Mouse (Mus musculus) heart, embryonic 16.5 days (tissue): Measurements from ENCODE around the gene Gpc6. TPM values are rescaled to one million over a fixed set of nuclear protein-coding genes. Genes with fewer than 3 reads are reported as not detected.

Source experiments
- ATAC-seq: fragments of 200-750 bp; cut with Nextera tagmentation; replicated peaks from 2 replicates; pipeline ENCODE4 v1.8.0; 2017; ENCODE audit warnings: moderate number of reproducible peaks; ENCODE audit not compliant: insufficient read depth, low FRiP score; ENCODE audit errors: extremely low read depth
- H3K27ac ChIP-seq: fragments of 300-500 bp; sonication (generic); 2 replicates; pipeline ENCODE4 v1.5.1; 2014; ENCODE audit warnings: mild to moderate bottlenecking, low read length, control low read depth, moderate library complexity
- H3K27me3 ChIP-seq: fragments of 300-500 bp; sonication (generic); 2 replicates; pipeline ENCODE4 v1.6.1; 2014; ENCODE audit warnings: low read length, mixed read lengths; ENCODE audit not compliant: control insufficient read depth, insufficient read depth
- H3K36me3 ChIP-seq: fragments of 300-500 bp; sonication (generic); 2 replicates; pipeline ENCODE4 v1.6.1; 2014; ENCODE audit not compliant: control insufficient read depth, insufficient read depth
- H3K4me1 ChIP-seq: fragments of 300-500 bp; sonication (generic); 2 replicates; pipeline ENCODE4 v1.6.1; 2014; ENCODE audit warnings: low read length, mixed read lengths; ENCODE audit not compliant: control insufficient read depth, insufficient read depth
- H3K4me2 ChIP-seq: fragments of 300-500 bp; sonication (generic); 2 replicates; pipeline ENCODE4 v1.6.1; 2014; ENCODE audit warnings: low read depth, mild to moderate bottlenecking, control low read depth, low read length
- H3K4me3 ChIP-seq: fragments of 300-500 bp; sonication (generic); 2 replicates; pipeline ENCODE4 v1.5.1; 2014; ENCODE audit warnings: mild to moderate bottlenecking, control low read depth, low read length
- H3K9ac ChIP-seq: fragments of 300-500 bp; sonication (generic); 2 replicates; pipeline ENCODE4 v1.6.1; 2014; ENCODE audit warnings: low read length, control low read depth
- H3K9me3 ChIP-seq: fragments of 300-500 bp; sonication (generic); replicated peaks from 2 replicates; pipeline ENCODE4 v1.6.1; 2016; ENCODE audit warnings: low read length; ENCODE audit not compliant: control insufficient read depth
- WGBS: fragments of 180-500 bp; shearing (Covaris S2); extraction: QIAGEN DNeasy Blood & Tissue Kit; methylation state at CpG from one replicate; pipeline ENCODE4 v1.1.7; 2014; 5-methylcytosine and 5-hydroxymethylcytosine counted together
- polyA plus RNA-seq: library from polyadenylated mRNA; unstranded; fragments of >200 nt; fragmentation: Nextera tagmentation; extraction: Ambion mirVana; gene quantifications from 2 replicates; pipeline ENCODE4 v1.2.1, GENCODE M21; 2015

The Gpc6 gene
- polyA plus RNA-seq, 1 experiment from 2014 or later = 15.8 TPM

DNA sequence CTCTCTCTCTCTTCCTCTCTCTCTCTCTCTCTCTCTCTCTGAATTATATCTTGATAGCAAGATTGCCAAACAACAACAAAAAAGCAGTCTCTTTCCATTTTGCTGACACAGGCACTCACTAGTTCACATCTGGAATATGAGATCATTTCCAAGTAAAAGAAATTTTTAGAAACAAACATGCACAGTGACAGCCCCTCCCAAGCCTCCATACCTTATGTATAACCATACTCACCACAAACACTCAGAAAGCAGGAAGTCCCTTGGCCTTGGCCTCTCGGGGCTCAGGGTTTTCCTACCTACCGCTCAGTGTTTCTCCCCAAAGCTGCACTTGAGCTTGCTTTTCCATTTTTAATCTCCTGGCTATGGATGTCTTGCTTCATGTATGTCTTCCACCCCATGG lies 52.1 kb downstream of the Gpc6 start:
- Histone ChIP-seq H3K27ac (no peak overlapping the region), H3K4me2 (no peak overlapping the region), H3K4me1 (no peaks in the 10 kb centered on the region; the same call in 1 of the 2 replicates), H3K9me3 (no peaks in the 10 kb centered on the region), H3K9ac (no peak overlapping the region), H3K27me3 (no peaks in the 10 kb centered on the region), H3K4me3 (no peak overlapping the region), H3K36me3 (no peaks in the 10 kb centered on the region)
- WGBS = 73% methylated on average over 2 of the region's 2 CpGs
- no peak for ATAC-seq

- no peak overlapping the region for H3K27ac ChIP-seq
- 77% methylated on average over 10 of the region's 10 CpGs for WGBS
- no peak for ATAC-seq
These were observed 54.7 kb downstream of the Gpc6 start for GRCm38 (mm10) chr14:116979714-116980382.

DNA sequence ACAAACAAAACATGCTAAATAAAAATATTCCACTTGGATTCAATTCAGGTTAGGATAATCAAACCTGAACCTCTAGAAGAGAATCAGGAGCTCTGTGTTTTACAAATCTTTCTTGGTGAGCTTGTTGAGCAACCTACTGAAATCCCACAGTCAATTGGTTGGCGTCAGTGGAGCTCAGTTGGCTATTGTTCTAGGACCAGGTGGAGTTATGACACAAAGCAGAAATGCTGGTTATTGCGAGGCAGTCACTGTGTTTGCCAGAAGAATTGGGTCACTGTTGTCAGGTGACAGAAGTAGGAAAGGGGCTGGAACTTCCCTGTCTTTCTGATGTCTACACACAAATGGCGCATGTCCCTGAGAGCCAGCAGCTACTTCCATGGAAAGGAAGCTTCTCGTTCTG lies 56.6 kb downstream of the Gpc6 start:
- no peak overlapping the region for H3K4me3 ChIP-seq
- no peak for ATAC-seq
- no peaks in the 10 kb centered on the region for H3K36me3 ChIP-seq
- 83% methylated on average over 4 of the region's 4 CpGs for WGBS
- no peak overlapping the region for H3K4me2 ChIP-seq
- H3K4me1 ChIP-seq = no peaks in the 10 kb centered on the region; the same call in 1 of the 2 replicates
- H3K27ac ChIP-seq = no peak overlapping the region
- H3K27me3 ChIP-seq = no peaks in the 10 kb centered on the region
- H3K9ac ChIP-seq = no peak overlapping the region
- H3K9me3 ChIP-seq = no peaks in the 10 kb centered on the region

More at GRCm38 (mm10) chr14:116979714-116980382, 54.7 kb downstream of the Gpc6 start:
- no peaks in the 10 kb centered on the region for H3K27me3 ChIP-seq
- no peaks in the 10 kb centered on the region for H3K9me3 ChIP-seq
- no peak overlapping the region for H3K9ac ChIP-seq
- H3K36me3 ChIP-seq = no peaks in the 10 kb centered on the region
- no peak overlapping the region for H3K4me3 ChIP-seq
- no peak overlapping the region for H3K4me2 ChIP-seq
- no peaks in the 10 kb centered on the region; the same call in 1 of the 2 replicates for H3K4me1 ChIP-seq

GRCm38 (mm10) chr14:116987341-116987740 lies 62.2 kb downstream of the Gpc6 start:
- Histone ChIP-seq H3K4me3 (no peak overlapping the region), H3K9me3 (no peaks in the 10 kb centered on the region; the same call in 1 of the 2 replicates), H3K27ac (no peak overlapping the region), H3K4me2 (no peak overlapping the region), H3K27me3 (no peaks in the 10 kb centered on the region), H3K9ac (no peak overlapping the region), H3K36me3 (no peaks in the 10 kb centered on the region), H3K4me1 (no peaks in the 10 kb centered on the region)
- ATAC-seq = no peak
- WGBS = 71% methylated on average over 3 of the region's 3 CpGs

DNA sequence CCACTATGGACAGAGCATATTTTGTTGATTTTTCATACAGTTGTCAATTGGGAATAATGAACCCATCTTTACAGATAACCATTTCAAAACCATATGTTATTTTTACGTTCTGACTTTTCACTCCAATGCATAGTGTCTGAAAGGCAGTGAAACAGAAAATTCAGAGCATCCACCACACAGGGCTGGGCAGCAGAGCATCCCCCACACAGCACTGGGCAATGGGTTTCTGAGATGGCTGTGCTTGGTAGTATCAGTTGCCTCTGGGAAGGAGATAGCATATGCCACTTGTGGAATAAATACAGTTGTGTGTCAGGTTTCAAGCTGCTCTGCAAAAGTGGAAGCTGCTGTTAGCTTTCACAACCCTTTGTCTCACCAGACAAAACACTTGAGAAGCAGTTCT lies 75.3 kb downstream of the Gpc6 start:
- Histone ChIP-seq H3K9me3 (no peaks in the 10 kb centered on the region), H3K27me3 (no peaks in the 10 kb centered on the region), H3K4me2 (no peak overlapping the region), H3K36me3 (no peaks in the 10 kb centered on the region), H3K4me3 (no peak overlapping the region), H3K9ac (no peak overlapping the region), H3K27ac (no peak overlapping the region), H3K4me1 (no peaks in the 10 kb centered on the region; the same call in 1 of the 2 replicates)
- WGBS = 70% methylated on average over 1 of the region's 1 CpGs
- ATAC-seq = no peak

GRCm38 (mm10) chr14:117002313-117002712 lies 77.2 kb downstream of the Gpc6 start:
- H3K36me3 ChIP-seq = no peaks in the 10 kb centered on the region
- ATAC-seq = no peak
- H3K27ac ChIP-seq = no peak overlapping the region
- H3K4me1 ChIP-seq = no peaks in the 10 kb centered on the region; the same call in 1 of the 2 replicates
- H3K27me3 ChIP-seq = no peaks in the 10 kb centered on the region
- no peaks in the 10 kb centered on the region for H3K9me3 ChIP-seq
- no peak overlapping the region for H3K9ac ChIP-seq
- H3K4me2 ChIP-seq = no peak overlapping the region
- 46% methylated on average over 8 of the region's 8 CpGs for WGBS
- H3K4me3 ChIP-seq = no peak overlapping the region

DNA sequence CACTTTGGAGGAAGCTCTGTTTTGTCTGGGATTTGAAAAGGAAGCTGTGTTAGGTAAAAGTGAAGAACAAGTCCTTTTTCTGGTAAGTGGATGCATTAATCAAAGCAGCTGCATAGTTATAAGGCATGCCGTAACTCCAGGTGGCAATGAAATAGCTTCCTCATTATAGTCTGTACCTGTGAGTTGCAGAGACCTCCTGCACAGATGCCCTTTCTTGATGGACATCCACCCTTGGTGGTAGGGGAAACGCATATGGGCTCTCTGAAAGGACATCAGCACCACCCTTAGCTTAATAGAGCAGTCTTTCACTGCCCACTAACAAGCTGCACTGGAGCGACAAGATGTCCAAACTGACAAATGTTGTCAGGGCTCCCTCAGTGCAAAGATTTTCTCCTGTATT lies 83.7 kb downstream of the Gpc6 start:
- Histone ChIP-seq H3K36me3 (no peaks in the 10 kb centered on the region), H3K9me3 (no peaks in the 10 kb centered on the region; the same call in 1 of the 2 replicates), H3K27ac (no peak overlapping the region), H3K4me2 (no peak overlapping the region), H3K9ac (no peak overlapping the region), H3K27me3 (no peaks in the 10 kb centered on the region), H3K4me3 (no peak overlapping the region), H3K4me1 (no peaks in the 10 kb centered on the region)
- ATAC-seq = no peak
- WGBS = 84% methylated on average over 3 of the region's 3 CpGs

DNA sequence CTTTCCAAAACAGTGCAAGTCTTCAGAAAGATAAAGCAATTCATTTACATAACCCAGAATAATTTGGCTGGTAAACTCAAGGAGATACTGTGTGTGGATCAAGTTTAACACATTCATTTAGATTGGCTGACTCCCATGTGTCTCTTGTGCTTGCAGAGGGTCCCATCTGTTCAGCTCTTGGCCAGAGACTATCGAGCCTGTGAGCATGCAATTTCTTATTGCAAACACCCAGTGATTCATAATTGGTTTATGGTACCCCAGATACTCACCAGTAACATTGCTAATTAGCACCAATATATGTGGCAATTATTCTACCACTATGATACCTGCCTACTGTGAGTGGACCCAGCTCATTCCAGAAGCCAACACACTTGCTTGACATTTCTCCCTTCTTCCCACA lies 87.9 kb downstream of the Gpc6 start:
- no peak for ATAC-seq

DNA sequence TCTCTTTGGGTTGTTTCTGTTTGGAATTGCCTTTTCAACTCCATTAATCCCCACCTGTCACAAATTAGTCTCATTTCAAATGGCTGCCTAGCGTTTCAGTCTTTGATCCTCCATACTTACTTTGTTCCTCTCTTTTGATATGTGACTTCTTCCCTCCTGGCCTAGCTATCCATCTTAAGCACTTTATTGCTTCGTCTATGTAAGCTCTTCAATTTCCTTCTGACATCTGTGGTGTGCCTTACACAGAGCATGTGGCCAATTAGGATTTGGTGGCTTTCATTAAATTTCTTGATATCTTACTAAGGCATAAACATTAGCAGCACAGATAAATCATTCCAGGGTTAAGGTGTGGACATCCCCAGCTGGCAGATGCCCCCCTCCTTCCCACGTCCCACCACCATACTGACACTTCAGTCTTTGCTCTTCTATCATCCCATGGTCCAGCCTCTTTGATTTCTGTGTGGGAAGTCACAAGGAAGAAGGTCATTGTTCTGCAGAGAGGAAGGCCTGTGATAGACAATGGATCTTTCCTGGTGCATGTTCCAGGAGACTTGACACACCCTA lies 88.5 kb downstream of the Gpc6 start:
- H3K27me3 ChIP-seq = no peaks in the 10 kb centered on the region
- no peak for ATAC-seq
- H3K4me2 ChIP-seq = no peak overlapping the region
- no peak overlapping the region for H3K27ac ChIP-seq
- no peak overlapping the region for H3K4me3 ChIP-seq
- 65% methylated on average over 3 of the region's 3 CpGs for WGBS
- no peaks in the 10 kb centered on the region; the same call in 1 of the 2 replicates for H3K9me3 ChIP-seq
- no peaks in the 10 kb centered on the region for H3K36me3 ChIP-seq
- H3K4me1 ChIP-seq = no peaks in the 10 kb centered on the region
- H3K9ac ChIP-seq = no peak overlapping the region

More for the DNA sequence above, 87.9 kb downstream of the Gpc6 start:
- H3K4me2 ChIP-seq = no peak overlapping the region
- 85% methylated on average over 1 of the region's 1 CpGs for WGBS
- no peaks in the 10 kb centered on the region for H3K27me3 ChIP-seq
- no peak overlapping the region for H3K27ac ChIP-seq
- no peaks in the 10 kb centered on the region for H3K4me1 ChIP-seq
- no peak overlapping the region for H3K4me3 ChIP-seq
- no peaks in the 10 kb centered on the region; the same call in 1 of the 2 replicates for H3K9me3 ChIP-seq
- no peak overlapping the region for H3K9ac ChIP-seq
- no peaks in the 10 kb centered on the region for H3K36me3 ChIP-seq
